Mouse (Mus musculus) heart, postnatal 0 days (tissue): ENCODE measurements around the gene Tnfsf8.

Source experiments
- CTCF ChIP-seq: IDR thresholded peaks from 2 replicates; pipeline ENCODE4 v1.5.1; 2016; ENCODE audit warnings: antibody characterized with exemption, control low read depth, low read depth
- EP300 ChIP-seq: IDR thresholded peaks from 2 replicates; pipeline ENCODE4 v1.6.1; 2016; ENCODE audit warnings: antibody characterized with exemption, low read depth

- TF ChIP-seq CTCF (no peak), EP300 (no peak)
Observed at GRCm38 (mm10) chr4:63860236-63860635, 911 bp downstream of the Tnfsf8 start.
